Mouse (Mus musculus) retina, adult 2 months (tissue): ENCODE measurements around the gene Spc24.
"Not testable (repeated sequence)": the region's sequence is repeated elsewhere in the genome, so short reads cannot be mapped to it uniquely, and the experiment has no call there.

ENCODE experiments used
- DNase-seq: peaks from one replicate; pipeline ENCODE4 v3.0.0-alpha.2; 2012; ENCODE audit warnings: low read depth, low spot score

The Spc24 gene

GRCm38 (mm10) chr9:21760155-21761088, at the start of gene Spc24:
Gene Spc24, minus strand, starts transcription at chr9:21760303.
- peak; percentile 95 for DNase-seq

GRCm38 (mm10) chr9:21808561-21808960, 48.5 kb upstream of the Spc24 start:
- DNase-seq: no peak

- no peak for DNase-seq
These were observed 46.9 kb upstream of the Spc24 start for GRCm38 (mm10) chr9:21806976-21807375.

- DNase-seq: no peak
These were observed 46.3 kb upstream of the Spc24 start for GRCm38 (mm10) chr9:21806363-21806762.

GRCm38 (mm10) chr9:21803986-21804644, 44.0 kb upstream of the Spc24 start:
- peak; percentile 61 for DNase-seq

GRCm38 (mm10) chr9:21801591-21801990, 41.5 kb upstream of the Spc24 start:
- no peak for DNase-seq

- DNase-seq: no peak
These were observed 41.0 kb upstream of the Spc24 start for GRCm38 (mm10) chr9:21801121-21801520.

GRCm38 (mm10) chr9:21799010-21799350, 38.9 kb upstream of the Spc24 start:
- DNase-seq: no peak

- peak; percentile 28 for DNase-seq
These were observed 38.4 kb upstream of the Spc24 start, which contains the start of gene Kank2 for GRCm38 (mm10) chr9:21798345-21799009. Gene Kank2, minus strand, starts transcription at chr9:21798744.

- DNase-seq: no peak
These were observed 37.8 kb upstream of the Spc24 start for GRCm38 (mm10) chr9:21797921-21798344.

- DNase-seq: no peak
These were observed 36.8 kb upstream of the Spc24 start for GRCm38 (mm10) chr9:21796919-21797318.

- no peak for DNase-seq
These were observed 36.2 kb upstream of the Spc24 start for GRCm38 (mm10) chr9:21796259-21796658.

GRCm38 (mm10) chr9:21795579-21795978, 35.5 kb upstream of the Spc24 start:
- no peak for DNase-seq

- no peak for DNase-seq
These were observed 34.8 kb upstream of the Spc24 start for GRCm38 (mm10) chr9:21794925-21795324.

GRCm38 (mm10) chr9:21794344-21794834, 34.3 kb upstream of the Spc24 start:
- DNase-seq: no peak

GRCm38 (mm10) chr9:21793507-21793906, 33.4 kb upstream of the Spc24 start:
- DNase-seq: not testable (repeated sequence)

GRCm38 (mm10) chr9:21792644-21793043, 32.5 kb upstream of the Spc24 start:
- no peak for DNase-seq

GRCm38 (mm10) chr9:21791861-21792260, 31.8 kb upstream of the Spc24 start:
- DNase-seq: no peak

- DNase-seq: no peak
These were observed 28.1 kb upstream of the Spc24 start for GRCm38 (mm10) chr9:21788234-21788633.

GRCm38 (mm10) chr9:21787654-21788053, 27.6 kb upstream of the Spc24 start:
- DNase-seq: no peak

- DNase-seq: no peak
These were observed 26.8 kb upstream of the Spc24 start for GRCm38 (mm10) chr9:21786906-21787305.

GRCm38 (mm10) chr9:21786309-21786708, 26.2 kb upstream of the Spc24 start:
- DNase-seq: not testable (repeated sequence)
